Comparison of ENCODE assay signal across 8 mouse cellular contexts in genomic region chr7:19508924-19509568, GRCm38 (mm10). TPM values are rescaled to one million over a fixed set of nuclear protein-coding genes. Genes with fewer than 3 reads are reported as not detected.
DNase-seq lines count a peak whose midpoint lies in the region; ATAC-seq and TF ChIP-seq lines count a peak whose summit lies in the region.

No protein-coding gene starts in this region.

- 14% methylated on average over 15 of the region's 15 CpGs for WGBS in forebrain, embryonic 10.5 days
- 7% methylated on average over 15 of the region's 15 CpGs for WGBS in limb, embryonic 14.5 days
- WGBS in stomach, embryonic 16.5 days = 6% methylated on average over 15 of the region's 15 CpGs

- peaks cover 18 to 42% of the 10 kb centered on the region in 2 experiments for H3K4me1 ChIP-seq in CH12.LX (ENCODE audit: control insufficient read depth in 1 of 2, insufficient read depth in 2 of 2)
- H3K4me1 ChIP-seq in forebrain, embryonic 10.5 days = peaks cover 35% of the 10 kb centered on the region
- H3K4me1 ChIP-seq in limb, embryonic 14.5 days (ENCODE audit: control insufficient read depth, insufficient read depth, low read length) = peaks cover 7% of the 10 kb centered on the region
- 0 out of 2 replicates have a peak, but pooled peaks cover 11% of the 10 kb centered on the region for H3K4me1 ChIP-seq in stomach, embryonic 16.5 days (ENCODE audit: control insufficient read depth, insufficient read depth, low read length)

- H3K9ac ChIP-seq in CH12.LX (ENCODE audit: insufficient read depth, low read depth) = peak overlapping the region; percentile 73
- peak overlapping the region; percentile 80 for H3K9ac ChIP-seq in limb, embryonic 14.5 days (ENCODE audit: low read depth, low read length, severe bottlenecking)
- peak overlapping the region; percentile 90 for H3K9ac ChIP-seq in stomach, embryonic 16.5 days (ENCODE audit: low read length)

- dilution Hi-C loops in CH12.LX (cut with MboI; ENCODE audit: extremely low pct_ligation_motif_present, extremely low pct_unique_long_range_greater_than_20kb, low sequenced_read_pairs) = no loop called here

- H3K4me3 ChIP-seq in CH12.LX (replicated peaks in 1 of 3; ENCODE audit: low read depth in 2 of 3, low read length in 2 of 3, poor library complexity in 1 of 3) = peak overlapping the region; percentile 90 to 98 (median 91)
- peak overlapping the region; percentile 60 for H3K4me3 ChIP-seq in forebrain, embryonic 10.5 days
- H3K4me3 ChIP-seq in limb, embryonic 14.5 days (replicated peaks; ENCODE audit: low read length) = peak overlapping the region; percentile 84
- H3K4me3 ChIP-seq in stomach, embryonic 16.5 days (replicated peaks; ENCODE audit: low read length) = peak overlapping the region; percentile 86

- no peak for TF ChIP-seq POLR2A in CH12.LX (IDR thresholded peaks at IDR 0.05; ENCODE audit: low read depth, low read length)
- no peak for TF ChIP-seq POLR2A in limb, embryonic 14.5 days (IDR thresholded peaks at IDR 0.05; ENCODE audit: borderline replicate concordance, extremely low read depth, insufficient read depth, insufficient read length)

- intact Hi-C loops in heart, postnatal 25 days (cut with DNase I) = loop anchor here (5.0 kb wide), 1 partner anchor 53 kb away; the partner anchor contains the start of gene Ppp1r37

- peak; percentile 5 for ATAC-seq in limb, embryonic 14.5 days (ENCODE audit: low FRiP score, low read depth)
- no peak; the same call in 1 of the 2 replicates for ATAC-seq in stomach, embryonic 16.5 days (ENCODE audit: insufficient read depth, low FRiP score)

- peaks cover 14% of the 10 kb centered on the region for H3K79me2 ChIP-seq in CH12.LX (replicated peaks; ENCODE audit: control insufficient read depth, extremely low read depth, insufficient read depth, poor library complexity, severe bottlenecking)

- H3K27ac ChIP-seq in CH12.LX (ENCODE audit: insufficient read depth, low read depth) = no peak overlapping the region
- peak overlapping the region; percentile 88 for H3K27ac ChIP-seq in forebrain, embryonic 10.5 days
- H3K27ac ChIP-seq in limb, embryonic 14.5 days (replicated peaks; ENCODE audit: low read depth, low read length) = no peak overlapping the region
- H3K27ac ChIP-seq in stomach, embryonic 16.5 days (ENCODE audit: low read length) = peak overlapping the region; percentile 48; the same call in 1 of the 2 replicates

- no peaks in the 10 kb centered on the region for H3K27me3 ChIP-seq in CH12.LX (replicated peaks)
- peaks cover 9% of the 10 kb centered on the region; the same call in 1 of the 2 replicates for H3K27me3 ChIP-seq in forebrain, embryonic 10.5 days (ENCODE audit: poor library complexity, severe bottlenecking)
- H3K27me3 ChIP-seq in limb, embryonic 14.5 days (ENCODE audit: control insufficient read depth, insufficient read depth, low read length) = no peaks in the 10 kb centered on the region
- no peaks in the 10 kb centered on the region for H3K27me3 ChIP-seq in stomach, embryonic 16.5 days (ENCODE audit: control insufficient read depth, insufficient read depth, low read length)

- peaks cover 0 to 22% of the 10 kb centered on the region in 2 experiments for H3K36me3 ChIP-seq in CH12.LX (replicated peaks in 1 of 2; ENCODE audit: control insufficient read depth in 1 of 2, insufficient read depth in 1 of 2, low read length in 1 of 2)
- H3K36me3 ChIP-seq in forebrain, embryonic 10.5 days (replicated peaks) = peaks cover 7% of the 10 kb centered on the region; the same call in 1 of the 2 replicates
- H3K36me3 ChIP-seq in limb, embryonic 14.5 days (ENCODE audit: control insufficient read depth, insufficient read depth, low read length) = no peaks in the 10 kb centered on the region
- H3K36me3 ChIP-seq in stomach, embryonic 16.5 days (ENCODE audit: control insufficient read depth, insufficient read depth, low read length) = no peaks in the 10 kb centered on the region

- TF ChIP-seq EP300 in CH12.LX (IDR thresholded peaks at IDR 0.05; ENCODE audit: low read length) = no peak

- peak; percentile 91 for DNase-seq in heart, adult 11 months
- no peak for DNase-seq in heart, postnatal 25 days (ENCODE audit: low spot score)
- DNase-seq in CH12.LX (ENCODE audit: extremely low read depth) = no peak
- DNase-seq in forebrain, embryonic 10.5 days (ENCODE audit: extremely low spot score, low spot score) = no peak
- no peak for DNase-seq in limb, embryonic 14.5 days (ENCODE audit: low spot score)
- DNase-seq in layer of hippocampus, postnatal 25 days (ENCODE audit: extremely low spot score in 1 of 2, low spot score in 1 of 2) = no peak
- DNase-seq in ovary, postnatal 14 days (ENCODE audit: low spot score) = no peak

- peaks cover 2% of the 10 kb centered on the region for H3K9me3 ChIP-seq in CH12.LX (replicated peaks; ENCODE audit: low read length)
- H3K9me3 ChIP-seq in forebrain, embryonic 10.5 days = no peaks in the 10 kb centered on the region
- H3K9me3 ChIP-seq in limb, embryonic 14.5 days (ENCODE audit: control insufficient read depth, low read length) = no peaks in the 10 kb centered on the region
- no peaks in the 10 kb centered on the region for H3K9me3 ChIP-seq in stomach, embryonic 16.5 days (replicated peaks; ENCODE audit: control insufficient read depth, low read length)

- peak overlapping the region; percentile 78 for H3K4me2 ChIP-seq in CH12.LX (ENCODE audit: insufficient read depth, low read depth, poor library complexity, severe bottlenecking)
- H3K4me2 ChIP-seq in limb, embryonic 14.5 days (replicated peaks; ENCODE audit: low read depth, low read length, severe bottlenecking) = peak overlapping the region; percentile 98
- H3K4me2 ChIP-seq in stomach, embryonic 16.5 days (ENCODE audit: low read depth, low read length) = peak overlapping the region; percentile 96

- no peak for TF ChIP-seq CTCF in CH12.LX (conservative IDR thresholded peaks at IDR 0.05 in 1 of 2, IDR thresholded peaks at IDR 0.05 in 1 of 2; ENCODE audit: low read depth in 2 of 2, low read length in 2 of 2)

- TF ChIP-seq RAD21 in CH12.LX (IDR thresholded peaks at IDR 0.05; ENCODE audit: low read depth, low read length) = no peak

- in situ Hi-C loops in CH12.LX (cut with MboI; ENCODE audit: low pct_ligation_motif_present, low pct_unique_long_range_greater_than_20kb, low sequenced_read_pairs) = loop anchor here (5.0 to 10.0 kb wide), 3 partner anchors 33 to 366 kb away; partner anchors contain the start of genes Gemin7 and Zfp296

RNA-seq across cellular contexts. Expression of gene Trappc6a, which starts 0.9 kb away (rescaled TPM):
- total RNA-seq in heart, postnatal 25 days (2021) = 10 to 100 TPM; 35.6 to 35.9 TPM
- total RNA-seq in CH12.LX (2012; rRNA removed) (114 and 201 TPM in 2 replicates), CH12.LX (2014; rRNA removed) (72.2 and 77.8 TPM in 2 replicates)
- polyA plus RNA-seq in CH12.LX (2012; ENCODE audit: insufficient read length, low read depth) = 37.2 and 41.1 TPM in 2 replicates
- polyA plus RNA-seq in forebrain, embryonic 10.5 days (2016; fragmentation: Nextera tagmentation; extraction: Ambion mirVana) = 53.8 and 60.9 TPM in 2 replicates
- polyA plus RNA-seq in limb, embryonic 14.5 days (2012; rRNA removed) = 58.0 and 71.6 TPM in 2 replicates
- polyA plus RNA-seq in limb, embryonic 14.5 days (2014; fragmentation: Nextera tagmentation; extraction: Ambion mirVana) = 70.2 and 79.8 TPM in 2 replicates
- 101 and 102 TPM in 2 replicates for polyA plus RNA-seq in stomach, embryonic 16.5 days (2015; fragmentation: Nextera tagmentation; extraction: Ambion mirVana)
- 10 to 100 TPM; 20.1 to 21.1 TPM for total RNA-seq in layer of hippocampus, postnatal 25 days (2021)

RNA-seq across cellular contexts. Expression of gene Bloc1s3, which starts 0.9 kb away (rescaled TPM):
- 1 to 10 TPM; 2.3 to 2.4 TPM for total RNA-seq in heart, postnatal 25 days (2021)
- total RNA-seq in CH12.LX (2012; rRNA removed) (5.1 and 6.7 TPM in 2 replicates), CH12.LX (2014; rRNA removed) (6.9 and 8.0 TPM in 2 replicates)
- 3.8 and 4.9 TPM in 2 replicates for polyA plus RNA-seq in CH12.LX (2012; ENCODE audit: insufficient read length, low read depth)
- polyA plus RNA-seq in forebrain, embryonic 10.5 days (2016; fragmentation: Nextera tagmentation; extraction: Ambion mirVana) = 2.1 and 2.3 TPM in 2 replicates
- 6.2 and 8.8 TPM in 2 replicates for polyA plus RNA-seq in limb, embryonic 14.5 days (2012; rRNA removed)
- polyA plus RNA-seq in limb, embryonic 14.5 days (2014; fragmentation: Nextera tagmentation; extraction: Ambion mirVana) = 1.2 and 1.3 TPM in 2 replicates
- 1.4 and 1.5 TPM in 2 replicates for polyA plus RNA-seq in stomach, embryonic 16.5 days (2015; fragmentation: Nextera tagmentation; extraction: Ambion mirVana)
- 1 to 10 TPM; 6.0 to 7.1 TPM for total RNA-seq in layer of hippocampus, postnatal 25 days (2021)

RNA-seq across cellular contexts. Expression of gene Nkpd1, which starts 8.6 kb away (rescaled TPM):
- not detected for total RNA-seq in heart, postnatal 25 days (2021)
- total RNA-seq in CH12.LX (2012; rRNA removed) (0.92 and 1.9 TPM in 2 replicates), CH12.LX (2014; rRNA removed) (0.59 and 1.1 TPM in 2 replicates)
- 2.1 and 2.3 TPM in 2 replicates for polyA plus RNA-seq in CH12.LX (2012; ENCODE audit: insufficient read length, low read depth)
- polyA plus RNA-seq in forebrain, embryonic 10.5 days (2016; fragmentation: Nextera tagmentation; extraction: Ambion mirVana) = 0.06 and 0.12 TPM in 2 replicates
- 0.29 and 0.36 TPM in 2 replicates for polyA plus RNA-seq in limb, embryonic 14.5 days (2012; rRNA removed)
- 0.17 and 0.22 TPM in 2 replicates for polyA plus RNA-seq in limb, embryonic 14.5 days (2014; fragmentation: Nextera tagmentation; extraction: Ambion mirVana)
- polyA plus RNA-seq in stomach, embryonic 16.5 days (2015; fragmentation: Nextera tagmentation; extraction: Ambion mirVana) = 1.8 and 3.3 TPM in 2 replicates
- under 1 TPM; 0.49 to 0.66 TPM for total RNA-seq in layer of hippocampus, postnatal 25 days (2021)

RNA-seq across cellular contexts. Expression of gene Exoc3l2, which starts 45.9 kb away (rescaled TPM):
- total RNA-seq in heart, postnatal 25 days (2021) = 1 to 10 TPM; 1.2 to 1.3 TPM
- total RNA-seq in CH12.LX (2012; rRNA removed) (0.08 TPM in 2 replicates), CH12.LX (2014; rRNA removed) (not detected in 2 replicates)
- polyA plus RNA-seq in CH12.LX (2012; ENCODE audit: insufficient read length, low read depth) = not detected in 2 replicates
- 0.82 and 0.99 TPM in 2 replicates for polyA plus RNA-seq in forebrain, embryonic 10.5 days (2016; fragmentation: Nextera tagmentation; extraction: Ambion mirVana)
- polyA plus RNA-seq in limb, embryonic 14.5 days (2012; rRNA removed) = 3.5 and 4.9 TPM in 2 replicates
- polyA plus RNA-seq in limb, embryonic 14.5 days (2014; fragmentation: Nextera tagmentation; extraction: Ambion mirVana) = 1.6 and 1.9 TPM in 2 replicates
- polyA plus RNA-seq in stomach, embryonic 16.5 days (2015; fragmentation: Nextera tagmentation; extraction: Ambion mirVana) = 0.71 and 0.85 TPM in 2 replicates
- total RNA-seq in layer of hippocampus, postnatal 25 days (2021) = under 1 TPM; 0.37 to 0.38 TPM

RNA-seq across cellular contexts. Expression of gene Mark4, which starts 50.4 kb away (rescaled TPM):
- total RNA-seq in heart, postnatal 25 days (2021) = 10 to 100 TPM; 22.3 to 24.3 TPM
- 5.2 and 7.3 TPM in 2 replicates for total RNA-seq in CH12.LX (2012; rRNA removed)
- 1.7 and 1.9 TPM in 2 replicates for total RNA-seq in CH12.LX (2014; rRNA removed)
- 9.6 and 11.9 TPM in 2 replicates for polyA plus RNA-seq in CH12.LX (2012; ENCODE audit: insufficient read length, low read depth)
- 5.7 and 6.5 TPM in 2 replicates for polyA plus RNA-seq in forebrain, embryonic 10.5 days (2016; fragmentation: Nextera tagmentation; extraction: Ambion mirVana)
- polyA plus RNA-seq in limb, embryonic 14.5 days (2012; rRNA removed) = 34.8 and 39.8 TPM in 2 replicates
- 11.5 and 13.3 TPM in 2 replicates for polyA plus RNA-seq in limb, embryonic 14.5 days (2014; fragmentation: Nextera tagmentation; extraction: Ambion mirVana)
- polyA plus RNA-seq in stomach, embryonic 16.5 days (2015; fragmentation: Nextera tagmentation; extraction: Ambion mirVana) = 4.3 and 5.9 TPM in 2 replicates
- 100 to 1,000 TPM in 1 of 2 experiments, 10 to 100 TPM in 1; 92.8 to 105 TPM for total RNA-seq in layer of hippocampus, postnatal 25 days (2021)

Comparison
In these comparisons a context has a peak if more than half of its experiments do, and no peak if none do; other contexts are left out.
1. H3K27ac ChIP-seq: peak in forebrain, embryonic 10.5 days (single experiment) and stomach, embryonic 16.5 days (single experiment); none in CH12.LX (single experiment) and limb, embryonic 14.5 days (single experiment).
2. Peak in every context shown above with its lines, with median percentiles within 50 percentile points of each other: H3K4me2 ChIP-seq, H3K4me3 ChIP-seq and H3K9ac ChIP-seq.